7 mouse cellular contexts compared by ENCODE assay signal in genomic region chr2:29820025-29820817, GRCm38 (mm10). TPM values are rescaled to one million over a fixed set of nuclear protein-coding genes. Genes with fewer than 3 reads are reported as not detected.
DNase-seq lines count a peak whose midpoint lies in the region; ATAC-seq lines count a peak whose summit lies in the region.

Gene Urm1, plus strand, starts transcription at chr2:29820075.

- peak; percentile 56 for ATAC-seq in inflammation-experienced regulatory T-cells, adult 6 months

- no peak for DNase-seq in adrenal gland, adult 8-10 months
- peak; percentile 96 for DNase-seq in embryo, embryonic 10.5 days (ENCODE audit: low spot score)
- peak; percentile 51 for DNase-seq in gastrocnemius, postnatal 25 days
- peak; percentile 55 for DNase-seq in left cerebral cortex, postnatal 36 days (ENCODE audit: low spot score in 2 of 2)
- DNase-seq in mesoderm, embryonic 11.5 days (ENCODE audit: low read depth, low spot score), result peak; percentile 90
- DNase-seq in right cerebral cortex, postnatal 4 days, result peak; percentile 74

- intact Hi-C loops in left cerebral cortex, postnatal 36 days (cut with DNase I), result no loop called here

RNA-seq across cellular contexts. Expression of gene Urm1, which starts in this region (rescaled TPM):
- total RNA-seq in adrenal gland, adult 8-10 months (2022), result 10 to 100 TPM; 46.8 to 58.8 (median 49.5) TPM
- 10 to 100 TPM; 20.9 to 26.0 TPM for total RNA-seq in gastrocnemius, postnatal 25 days (2021)
- 10 to 100 TPM; 18.3 to 22.8 (median 22.5) TPM for polyA plus RNA-seq in inflammation-experienced regulatory T-cells, adult 6 months (2017; shearing (Covaris generic))
- 10 to 100 TPM; 57.0 to 63.4 TPM for total RNA-seq in left cerebral cortex, postnatal 36 days (2021)
